Mouse (Mus musculus): ENCODE data around the gene Cpne5. TPM values are rescaled to one million over a fixed set of nuclear protein-coding genes. Genes with fewer than 3 reads are reported as not detected.

Gene Cpne5
- polyA plus RNA-seq (2014; fragmentation: Illumina TruSeq; extraction: RNeasy Lipid Tissue Mini Kit (QIAGEN cat#74804)), result not detected

DNA sequence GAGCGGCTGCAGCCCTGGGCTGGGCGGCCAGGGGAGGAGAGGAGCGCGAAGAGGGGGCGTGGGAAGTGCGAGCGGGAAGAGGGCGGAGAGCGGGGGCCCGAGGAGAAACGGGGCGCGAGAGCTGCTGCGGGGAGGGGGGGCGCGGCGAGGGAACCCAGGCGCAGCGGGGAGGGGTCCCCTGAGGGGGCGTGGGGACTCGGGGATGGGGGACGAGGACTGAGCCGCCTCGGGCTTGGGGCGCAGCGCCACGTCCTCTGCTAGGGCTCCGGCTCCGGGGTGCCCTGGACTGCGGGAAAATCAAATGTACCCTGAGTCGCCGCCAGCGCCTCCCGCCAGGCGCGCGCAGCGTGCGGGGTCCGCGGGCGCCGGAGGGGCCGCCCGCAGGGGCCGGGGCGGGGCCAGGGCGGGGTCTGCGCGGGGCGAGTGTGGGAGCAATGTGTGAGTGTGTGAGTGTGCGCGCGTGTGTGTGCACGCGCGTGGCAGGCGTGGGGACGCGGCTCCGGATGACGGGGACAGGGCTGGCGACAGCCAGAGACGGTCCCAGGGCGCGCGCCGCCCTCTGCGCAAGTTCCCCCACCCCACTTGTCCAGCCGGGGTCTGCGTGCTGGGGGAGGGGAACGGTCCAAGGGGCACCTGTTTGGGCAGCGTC, at the start of gene Cpne5:
Gene Cpne5 (minus strand): TSS at position 396 of the 649 bp plus-strand sequence.

DNA sequence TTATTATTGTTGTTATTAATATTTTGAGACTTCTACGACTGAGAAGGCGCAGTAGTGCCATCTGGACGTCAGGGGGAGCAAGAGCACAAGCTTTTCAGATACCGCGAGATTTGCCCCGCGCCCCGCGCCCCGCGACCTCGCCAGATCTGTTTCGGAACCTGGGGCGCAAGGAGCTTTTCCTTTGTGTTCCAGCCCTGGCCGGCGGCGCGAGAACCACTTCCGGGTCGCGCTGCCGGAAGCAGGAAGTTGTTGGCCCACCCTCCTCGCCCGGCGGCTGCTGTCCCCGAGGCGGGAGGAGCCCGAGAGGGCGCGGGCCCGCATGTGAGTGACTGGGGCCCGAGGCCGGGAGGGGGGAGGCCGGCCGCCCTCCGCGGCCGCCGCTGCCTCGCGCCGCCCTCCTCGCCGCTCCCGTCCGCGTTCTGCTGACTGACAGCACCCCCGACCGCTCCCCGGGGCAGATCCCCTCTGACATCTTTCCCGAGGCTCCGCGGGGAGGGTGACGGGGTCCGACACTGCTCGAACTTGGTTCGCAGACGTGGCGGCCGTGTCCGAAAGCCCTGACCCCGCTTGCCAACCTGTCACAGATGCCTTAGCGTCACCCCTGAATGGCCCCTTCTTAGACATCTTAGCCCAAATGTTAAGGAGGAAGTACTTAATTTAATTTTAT, 30.8 kb upstream of the Cpne5 start, which contains the start of gene BC004004:
Gene BC004004 (plus strand): TSS at position 107 of the 667 bp plus-strand sequence.

DNA sequence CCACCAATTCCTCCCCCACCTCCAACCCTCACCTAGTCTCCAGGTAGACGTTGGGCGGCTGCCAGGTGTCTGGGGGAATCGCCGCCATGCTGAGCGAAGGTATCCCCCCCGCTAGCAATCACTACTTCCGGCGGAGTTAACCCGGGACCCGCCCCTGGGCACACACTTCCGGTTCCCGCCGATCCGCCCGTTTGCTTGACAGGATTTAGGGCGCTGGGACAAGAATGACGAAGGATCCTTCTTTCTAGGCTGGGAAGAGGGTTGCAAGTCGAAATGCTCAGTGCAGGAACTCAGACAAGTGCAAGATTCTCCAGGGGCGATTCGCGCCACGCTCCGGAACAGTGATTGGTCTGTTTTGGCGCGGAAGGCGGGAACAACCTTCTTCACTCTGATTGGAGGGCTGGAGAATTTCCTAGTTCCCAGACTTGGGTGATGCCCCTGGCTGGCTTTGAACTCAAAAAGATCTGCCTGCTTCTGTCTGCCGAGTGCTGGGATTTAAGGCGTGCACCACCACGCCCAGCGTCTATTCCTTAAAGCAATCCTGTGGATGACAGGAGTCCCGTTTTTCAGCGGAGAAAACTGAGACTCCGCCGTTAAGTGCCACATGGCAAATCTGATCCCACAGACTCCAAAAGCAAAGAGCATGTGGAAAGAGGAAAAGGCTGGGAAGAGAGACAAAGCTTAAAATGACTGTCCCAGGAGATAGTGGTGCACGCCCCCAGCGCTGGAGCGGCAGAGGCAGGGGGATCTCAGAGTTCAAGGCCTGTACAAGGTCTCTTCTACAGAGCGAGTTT, 26.1 kb upstream of the Cpne5 start, which contains the start of gene Ppil1:
Gene Ppil1 (minus strand): TSS at position 347 of the 794 bp plus-strand sequence.

DNA sequence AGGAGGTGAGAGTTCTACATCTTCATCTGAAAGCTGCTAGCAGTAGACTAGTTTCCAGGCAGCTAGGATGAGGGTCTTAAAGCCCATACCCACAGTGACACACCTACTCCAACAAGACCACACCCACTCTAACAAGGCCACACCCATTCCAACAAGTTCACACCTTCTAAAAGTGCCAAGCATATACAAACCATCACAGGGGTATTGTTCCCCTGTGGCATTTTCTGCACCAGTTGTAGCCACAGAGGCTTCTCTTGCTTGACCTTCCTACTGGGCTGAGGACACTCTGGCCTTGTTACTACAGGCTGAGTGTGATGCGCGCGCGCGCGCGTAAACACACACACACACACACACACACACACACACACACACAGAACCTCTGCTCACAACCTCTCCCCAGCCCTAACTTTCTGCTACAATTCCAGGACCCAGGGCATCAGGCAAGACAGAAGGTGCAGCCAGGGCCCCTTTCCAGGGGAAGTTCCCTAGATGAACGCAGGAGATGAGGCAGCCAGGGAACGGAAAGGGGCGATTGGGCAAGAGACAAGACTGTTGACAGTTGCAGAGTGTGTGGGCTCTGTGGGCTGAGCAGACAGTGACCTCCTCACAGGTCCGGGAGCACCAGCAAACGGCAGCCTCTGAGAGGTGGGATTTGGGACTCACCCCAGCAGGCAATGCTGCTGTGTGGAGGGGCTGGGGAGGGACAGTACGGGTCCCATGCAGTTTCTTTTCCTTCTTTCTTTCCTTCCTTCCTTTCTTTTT, 124.2 kb downstream of the Cpne5 start, which contains the start of gene Rab44:
Gene Rab44 (plus strand): TSS at position 555 of the 762 bp plus-strand sequence.

Other genes with a start within 250 kb of the Cpne5 start
- 99.1 TPM for gene Stk38, start 230.2 kb downstream of the Cpne5 start, polyA plus RNA-seq (2014; fragmentation: Illumina TruSeq; extraction: RNeasy Lipid Tissue Mini Kit (QIAGEN cat#74804))
- gene Srsf3, start 205.5 kb downstream of the Cpne5 start, polyA plus RNA-seq (2014; fragmentation: Illumina TruSeq; extraction: RNeasy Lipid Tissue Mini Kit (QIAGEN cat#74804)), result 744 TPM
- gene Cdkn1a, start 147.2 kb downstream of the Cpne5 start, polyA plus RNA-seq (2014; fragmentation: Illumina TruSeq; extraction: RNeasy Lipid Tissue Mini Kit (QIAGEN cat#74804)), result 14.2 TPM
- gene Rab44, start 124.0 kb downstream of the Cpne5 start, polyA plus RNA-seq (2014; fragmentation: Illumina TruSeq; extraction: RNeasy Lipid Tissue Mini Kit (QIAGEN cat#74804)), result not detected
- 15.3 TPM for gene Ppil1, start 26.0 kb upstream of the Cpne5 start, polyA plus RNA-seq (2014; fragmentation: Illumina TruSeq; extraction: RNeasy Lipid Tissue Mini Kit (QIAGEN cat#74804))
- 60.0 TPM for gene BC004004, start 30.6 kb upstream of the Cpne5 start, polyA plus RNA-seq (2014; fragmentation: Illumina TruSeq; extraction: RNeasy Lipid Tissue Mini Kit (QIAGEN cat#74804))
- not detected for gene Pi16, start 79.5 kb upstream of the Cpne5 start, polyA plus RNA-seq (2014; fragmentation: Illumina TruSeq; extraction: RNeasy Lipid Tissue Mini Kit (QIAGEN cat#74804))
- 5.7 TPM for gene Mtch1, start 109.8 kb upstream of the Cpne5 start, polyA plus RNA-seq (2014; fragmentation: Illumina TruSeq; extraction: RNeasy Lipid Tissue Mini Kit (QIAGEN cat#74804))
- gene Fgd2, start 122.7 kb upstream of the Cpne5 start, polyA plus RNA-seq (2014; fragmentation: Illumina TruSeq; extraction: RNeasy Lipid Tissue Mini Kit (QIAGEN cat#74804)), result not detected